Mouse (Mus musculus): ENCODE data around the gene Mapkapk3. TPM values are rescaled to one million over a fixed set of nuclear protein-coding genes. Genes with fewer than 3 reads are reported as not detected.

The Mapkapk3 gene
- polyA plus RNA-seq, 1 experiment from 2014 or later: 26.2 TPM

DNA sequence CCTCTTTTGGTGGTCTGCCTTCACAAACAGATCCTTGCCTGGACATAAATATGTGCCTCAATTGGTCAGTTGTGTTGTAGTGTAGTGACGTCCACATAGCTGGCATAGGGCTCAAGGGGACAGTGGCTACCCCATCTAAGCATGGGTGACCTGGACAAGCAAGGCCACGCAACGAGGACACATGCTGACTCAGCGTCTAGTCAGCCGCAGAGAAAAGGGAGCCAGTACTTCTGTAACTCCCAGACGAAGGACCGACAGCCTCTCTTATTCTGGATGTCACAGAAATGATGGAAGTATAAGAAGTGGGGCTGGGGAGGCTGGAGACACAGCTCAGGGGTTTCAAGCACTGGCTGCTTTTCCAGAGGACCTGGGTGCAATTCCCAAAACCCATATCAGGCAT is 12.1 kb downstream of the Mapkapk3 start:
- Histone ChIP-seq H3K27ac (ENCODE audit: low read depth, low read length) (no peak overlapping the region), H3K4me1 (replicated peaks; ENCODE audit: control insufficient read depth, insufficient read depth, low read length) (peaks cover 15% of the 10 kb centered on the region), H3K9me3 (ENCODE audit: control insufficient read depth) (no peaks in the 10 kb centered on the region), H3K9ac (ENCODE audit: low read depth, low read length) (no peak overlapping the region), H3K4me3 (ENCODE audit: low read depth, low read length) (no peak overlapping the region), H3K4me2 (replicated peaks; ENCODE audit: low read depth) (no peak overlapping the region), H3K27me3 (replicated peaks; ENCODE audit: control insufficient read depth, insufficient read depth, low read length) (no peaks in the 10 kb centered on the region), H3K36me3 (ENCODE audit: control insufficient read depth, insufficient read depth) (peaks cover 3% of the 10 kb centered on the region; the same call in 1 of the 2 replicates)
- no peak for ATAC-seq
- WGBS: 85% methylated on average over 7 of the region's 7 CpGs
- no peak for TF ChIP-seq CTCF (IDR thresholded peaks at IDR 0.05; ENCODE audit: low read depth)

DNA sequence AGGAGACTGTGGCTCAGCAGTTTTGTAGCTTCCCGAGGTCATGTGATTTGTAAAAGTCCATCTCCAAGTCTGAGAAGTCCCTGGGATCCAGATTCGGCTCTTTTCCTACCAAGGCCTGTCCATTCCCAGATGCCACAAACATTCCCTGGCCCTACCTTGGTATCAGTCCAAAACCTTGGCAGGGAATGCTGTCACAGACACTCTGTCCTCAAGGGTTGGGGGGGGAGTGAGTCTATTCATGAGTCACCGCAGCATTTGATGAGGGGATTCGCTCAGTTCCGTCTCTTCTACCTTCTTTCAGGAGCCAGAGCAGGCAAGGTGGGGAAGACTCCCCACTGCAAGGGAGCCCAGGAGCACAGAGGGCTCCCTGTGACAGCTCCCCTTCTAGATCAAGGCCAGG is 14.0 kb downstream of the Mapkapk3 start:
- H3K4me3 ChIP-seq (ENCODE audit: low read depth, low read length): no peak overlapping the region
- TF ChIP-seq CTCF (IDR thresholded peaks at IDR 0.05; ENCODE audit: low read depth): no peak
- no peaks in the 10 kb centered on the region for H3K27me3 ChIP-seq (replicated peaks; ENCODE audit: control insufficient read depth, insufficient read depth, low read length)
- H3K9me3 ChIP-seq (ENCODE audit: control insufficient read depth): no peaks in the 10 kb centered on the region
- H3K4me2 ChIP-seq (replicated peaks; ENCODE audit: low read depth): no peak overlapping the region
- no peaks in the 10 kb centered on the region; the same call in 1 of the 2 replicates for H3K36me3 ChIP-seq (ENCODE audit: control insufficient read depth, insufficient read depth)
- H3K27ac ChIP-seq (ENCODE audit: low read depth, low read length): no peak overlapping the region
- no peak for ATAC-seq
- no peak overlapping the region for H3K9ac ChIP-seq (ENCODE audit: low read depth, low read length)
- WGBS: 86% methylated on average over 5 of the region's 5 CpGs
- peaks cover 15% of the 10 kb centered on the region for H3K4me1 ChIP-seq (replicated peaks; ENCODE audit: control insufficient read depth, insufficient read depth, low read length)

DNA sequence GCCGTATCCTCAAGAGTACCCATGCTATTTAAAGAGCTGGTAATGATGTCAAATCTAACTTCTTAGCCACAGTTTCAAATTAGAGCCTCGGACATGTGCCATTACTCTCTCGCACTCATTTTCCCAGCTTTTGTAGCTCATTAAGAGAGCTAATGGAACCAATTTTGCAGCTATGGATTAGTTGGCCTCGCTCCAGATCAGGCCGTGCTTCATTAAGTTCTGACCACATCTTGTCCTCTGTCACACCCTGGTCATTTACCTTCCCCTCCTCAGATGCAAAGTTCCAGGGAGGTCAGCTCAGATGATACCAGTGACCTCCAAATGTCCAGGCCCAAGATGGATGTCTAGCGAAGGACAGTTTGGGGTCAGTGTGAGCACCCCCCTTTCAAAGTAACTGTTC is 14.9 kb downstream of the Mapkapk3 start:
- WGBS: 91% methylated on average over 6 of the region's 6 CpGs
- ATAC-seq: no peak
- no peak for TF ChIP-seq CTCF (IDR thresholded peaks at IDR 0.05; ENCODE audit: low read depth)
- Histone ChIP-seq H3K27me3 (replicated peaks; ENCODE audit: control insufficient read depth, insufficient read depth, low read length) (no peaks in the 10 kb centered on the region), H3K4me1 (replicated peaks; ENCODE audit: control insufficient read depth, insufficient read depth, low read length) (peaks cover 9% of the 10 kb centered on the region; the same call in 1 of the 2 replicates), H3K4me2 (replicated peaks; ENCODE audit: low read depth) (no peak overlapping the region), H3K9ac (ENCODE audit: low read depth, low read length) (no peak overlapping the region), H3K4me3 (ENCODE audit: low read depth, low read length) (no peak overlapping the region), H3K27ac (ENCODE audit: low read depth, low read length) (no peak overlapping the region), H3K9me3 (ENCODE audit: control insufficient read depth) (no peaks in the 10 kb centered on the region), H3K36me3 (ENCODE audit: control insufficient read depth, insufficient read depth) (no peaks in the 10 kb centered on the region; the same call in 1 of the 2 replicates)

DNA sequence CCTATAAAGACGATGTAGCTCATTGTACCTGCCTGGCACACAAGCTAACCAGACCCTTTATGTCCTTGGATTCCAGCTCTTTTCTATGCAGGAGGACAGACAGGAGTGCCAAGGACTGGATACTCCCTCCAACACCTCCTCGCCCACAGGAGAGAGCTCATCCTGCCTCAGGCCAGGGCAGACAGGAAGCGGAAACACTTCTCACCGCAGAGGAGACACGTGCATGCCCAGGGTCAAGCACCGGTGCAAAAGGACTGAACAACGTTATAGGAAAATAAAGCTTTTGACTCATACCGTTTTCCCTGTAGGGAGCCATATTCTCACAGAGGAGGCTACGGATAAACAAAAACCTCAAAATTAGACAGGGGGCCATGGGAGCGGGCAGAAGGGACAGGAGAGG is 16.5 kb downstream of the Mapkapk3 start:
- Histone ChIP-seq H3K9ac (ENCODE audit: low read depth, low read length) (no peak overlapping the region), H3K36me3 (ENCODE audit: control insufficient read depth, insufficient read depth) (no peaks in the 10 kb centered on the region; the same call in 1 of the 2 replicates), H3K4me1 (replicated peaks; ENCODE audit: control insufficient read depth, insufficient read depth, low read length) (no peaks in the 10 kb centered on the region), H3K4me3 (ENCODE audit: low read depth, low read length) (no peak overlapping the region), H3K27me3 (replicated peaks; ENCODE audit: control insufficient read depth, insufficient read depth, low read length) (no peaks in the 10 kb centered on the region), H3K4me2 (replicated peaks; ENCODE audit: low read depth) (no peak overlapping the region), H3K27ac (ENCODE audit: low read depth, low read length) (no peak overlapping the region), H3K9me3 (ENCODE audit: control insufficient read depth) (no peaks in the 10 kb centered on the region)
- ATAC-seq: no peak
- TF ChIP-seq CTCF (IDR thresholded peaks at IDR 0.05; ENCODE audit: low read depth): no peak
- 70% methylated on average over 10 of the region's 10 CpGs for WGBS

DNA sequence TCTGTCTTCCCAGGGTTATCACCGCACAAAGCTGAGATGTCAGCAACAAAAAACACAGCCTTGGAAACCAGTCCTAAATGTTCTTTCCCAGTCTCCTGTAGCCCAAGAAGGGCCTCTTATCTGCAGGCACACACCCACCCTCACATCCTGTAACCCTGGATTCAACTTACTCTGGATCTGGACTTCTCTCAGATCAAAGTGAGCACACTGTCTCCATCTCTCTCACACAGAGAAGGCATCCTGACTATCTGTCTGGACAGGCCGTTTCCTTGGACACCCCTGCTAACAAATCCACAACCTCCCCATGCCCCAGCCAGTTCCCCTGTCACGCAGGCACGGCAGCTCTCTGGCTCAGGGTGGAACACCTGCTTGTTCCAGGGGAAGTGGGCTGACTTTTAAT is 17.4 kb downstream of the Mapkapk3 start:
- Histone ChIP-seq H3K9ac (ENCODE audit: low read depth, low read length) (no peak overlapping the region), H3K27me3 (replicated peaks; ENCODE audit: control insufficient read depth, insufficient read depth, low read length) (no peaks in the 10 kb centered on the region), H3K36me3 (ENCODE audit: control insufficient read depth, insufficient read depth) (no peaks in the 10 kb centered on the region; the same call in 1 of the 2 replicates), H3K4me1 (replicated peaks; ENCODE audit: control insufficient read depth, insufficient read depth, low read length) (no peaks in the 10 kb centered on the region), H3K4me3 (ENCODE audit: low read depth, low read length) (no peak overlapping the region), H3K27ac (ENCODE audit: low read depth, low read length) (no peak overlapping the region), H3K9me3 (ENCODE audit: control insufficient read depth) (no peaks in the 10 kb centered on the region), H3K4me2 (replicated peaks; ENCODE audit: low read depth) (no peak overlapping the region)
- no peak for TF ChIP-seq CTCF (IDR thresholded peaks at IDR 0.05; ENCODE audit: low read depth)
- ATAC-seq: no peak
- 74% methylated on average over 4 of the region's 4 CpGs for WGBS

DNA sequence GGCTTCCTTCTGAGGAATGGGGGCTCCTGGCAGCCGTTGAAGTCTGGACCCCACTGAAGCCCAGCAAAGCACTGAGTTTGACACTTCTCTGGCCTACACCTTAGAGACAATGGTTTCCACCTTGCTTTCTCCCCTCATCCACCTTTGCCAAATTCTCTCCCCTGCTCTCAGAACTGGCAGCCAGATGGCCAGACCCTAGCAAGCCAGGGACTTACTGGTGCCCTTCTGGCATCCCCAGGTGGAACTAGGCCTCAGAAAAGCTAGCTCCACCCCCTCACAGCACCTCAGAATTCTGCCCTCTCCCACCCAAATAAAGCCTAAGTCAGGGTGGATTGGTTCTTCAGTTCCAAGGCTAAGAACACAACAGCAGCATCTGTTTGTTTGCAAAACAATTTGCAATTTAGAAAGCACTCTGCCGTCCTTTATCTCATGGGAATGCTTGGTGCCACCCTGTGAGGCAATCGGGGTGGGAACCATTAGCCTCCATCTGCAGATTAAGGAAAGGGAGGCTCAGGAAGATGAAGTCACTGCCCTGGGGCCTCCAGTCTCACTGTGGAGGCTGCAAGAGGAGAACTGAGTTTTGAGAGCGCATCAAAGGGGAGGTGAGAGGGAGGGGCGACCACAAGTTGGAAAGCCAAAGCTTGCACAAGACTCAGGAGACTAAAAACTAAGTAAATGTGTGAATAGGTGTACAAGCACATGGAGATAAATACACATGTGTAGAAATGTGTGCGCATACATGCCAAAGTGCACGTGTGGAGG is 18.3 kb downstream of the Mapkapk3 start:
- Histone ChIP-seq H3K36me3 (ENCODE audit: control insufficient read depth, insufficient read depth) (no peaks in the 10 kb centered on the region; the same call in 1 of the 2 replicates), H3K4me3 (ENCODE audit: low read depth, low read length) (no peak overlapping the region), H3K27me3 (replicated peaks; ENCODE audit: control insufficient read depth, insufficient read depth, low read length) (no peaks in the 10 kb centered on the region), H3K27ac (ENCODE audit: low read depth, low read length) (no peak overlapping the region), H3K9ac (ENCODE audit: low read depth, low read length) (no peak overlapping the region), H3K4me2 (replicated peaks; ENCODE audit: low read depth) (no peak overlapping the region), H3K9me3 (ENCODE audit: control insufficient read depth) (no peaks in the 10 kb centered on the region), H3K4me1 (replicated peaks; ENCODE audit: control insufficient read depth, insufficient read depth, low read length) (no peaks in the 10 kb centered on the region)
- no peak for TF ChIP-seq CTCF (IDR thresholded peaks at IDR 0.05; ENCODE audit: low read depth)
- 73% methylated on average over 7 of the region's 7 CpGs for WGBS
- no peak for ATAC-seq
